Mouse (Mus musculus): ENCODE results near the gene Plpp1. TPM values are rescaled to one million over a fixed set of nuclear protein-coding genes. Genes with fewer than 3 reads are reported as not detected.

Plpp1 gene
- polyA plus RNA-seq, 1 experiment from 2014 or later = 66.1 TPM

DNA sequence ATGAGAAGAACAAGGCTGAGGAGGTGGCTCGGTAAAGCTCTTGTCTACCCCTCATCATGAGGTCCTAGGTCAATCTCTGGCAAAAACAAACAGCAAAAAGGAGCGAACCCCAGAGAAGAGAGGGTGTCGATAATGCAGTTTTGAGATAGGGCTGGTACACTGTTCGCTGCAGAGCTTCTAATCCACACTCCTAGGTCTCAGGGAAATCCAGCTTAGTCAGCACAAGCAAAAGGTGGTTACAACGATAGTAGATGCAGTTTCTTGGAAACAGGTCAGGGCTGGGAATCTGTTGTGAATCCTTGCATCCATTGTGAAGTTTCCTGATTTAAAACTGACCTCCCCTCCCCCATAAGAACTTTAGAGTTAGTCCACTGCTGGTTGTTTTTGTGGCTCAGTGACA is 9.8 kb upstream of the Plpp1 start:
- no peaks in the 10 kb centered on the region for H3K4me1 ChIP-seq (ENCODE audit: control insufficient read depth, insufficient read depth, low read length)
- no peaks in the 10 kb centered on the region for H3K27me3 ChIP-seq (ENCODE audit: control insufficient read depth, insufficient read depth, low read length)
- WGBS = 87% methylated on average over 5 of the region's 5 CpGs
- no peaks in the 10 kb centered on the region for H3K9me3 ChIP-seq (ENCODE audit: control insufficient read depth, low read length)
- no peak overlapping the region for H3K4me3 ChIP-seq (ENCODE audit: low read depth, low read length)
- ATAC-seq (ENCODE audit: low read depth) = no peak
- H3K9ac ChIP-seq (replicated peaks; ENCODE audit: low read depth, low read length) = no peak overlapping the region
- H3K27ac ChIP-seq (ENCODE audit: low read depth, low read length) = no peak overlapping the region
- no peak overlapping the region for H3K4me2 ChIP-seq (ENCODE audit: low read depth, low read length)
- H3K36me3 ChIP-seq (ENCODE audit: control insufficient read depth, insufficient read depth, low read length) = no peaks in the 10 kb centered on the region

- ATAC-seq (ENCODE audit: low read depth) = no peak
- Histone ChIP-seq H3K9ac (replicated peaks; ENCODE audit: low read depth, low read length) (no peak overlapping the region), H3K27me3 (ENCODE audit: control insufficient read depth, insufficient read depth, low read length) (no peaks in the 10 kb centered on the region), H3K4me2 (ENCODE audit: low read depth, low read length) (no peak overlapping the region), H3K4me1 (ENCODE audit: control insufficient read depth, insufficient read depth, low read length) (no peaks in the 10 kb centered on the region), H3K27ac (ENCODE audit: low read depth, low read length) (no peak overlapping the region), H3K36me3 (ENCODE audit: control insufficient read depth, insufficient read depth, low read length) (no peaks in the 10 kb centered on the region), H3K4me3 (ENCODE audit: low read depth, low read length) (no peak overlapping the region), H3K9me3 (ENCODE audit: control insufficient read depth, low read length) (no peaks in the 10 kb centered on the region)
- WGBS = 88% methylated on average over 5 of the region's 5 CpGs
These were observed 8.7 kb upstream of the Plpp1 start for GRCm38 (mm10) chr13:112791906-112792305.

DNA sequence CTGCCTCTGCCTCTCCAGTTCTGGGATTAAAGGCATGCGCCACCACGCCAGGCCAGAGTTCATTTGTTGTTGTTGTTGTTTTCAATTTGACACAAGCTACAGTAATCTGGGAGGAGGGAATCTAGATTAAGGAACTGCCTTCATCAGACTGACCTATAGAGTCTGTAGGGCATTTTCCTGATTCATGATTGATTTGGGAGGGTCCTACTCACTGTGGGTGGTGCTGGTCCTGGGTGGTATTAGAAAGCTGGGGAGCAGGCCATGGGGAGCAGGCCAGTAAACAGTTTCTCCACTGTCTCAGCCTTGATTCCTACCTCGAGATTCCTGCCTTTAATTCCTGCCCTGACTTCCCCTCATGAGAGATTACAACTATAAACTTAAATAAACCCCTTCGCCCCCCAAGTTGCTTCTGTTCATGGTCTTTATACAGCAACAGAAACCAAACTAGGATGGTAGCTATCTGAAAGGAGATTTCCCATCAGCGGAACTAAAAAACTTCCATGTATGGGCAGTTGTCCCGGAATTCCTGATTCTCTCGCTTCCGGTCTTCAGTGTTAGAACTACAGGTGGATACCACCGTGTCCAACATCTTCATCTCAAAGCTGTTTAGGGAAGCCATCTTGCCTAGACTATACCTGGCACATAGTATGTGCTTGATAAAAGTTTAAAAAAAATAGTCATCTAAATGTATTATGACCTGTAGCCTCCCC is 2.2 kb upstream of the Plpp1 start:
- Histone ChIP-seq H3K4me2 (ENCODE audit: low read depth, low read length) (no peak overlapping the region), H3K4me1 (ENCODE audit: control insufficient read depth, insufficient read depth, low read length) (peaks cover 7% of the 10 kb centered on the region; the same call in 1 of the 2 replicates), H3K27me3 (ENCODE audit: control insufficient read depth, insufficient read depth, low read length) (no peaks in the 10 kb centered on the region), H3K27ac (ENCODE audit: low read depth, low read length) (no peak overlapping the region), H3K9me3 (ENCODE audit: control insufficient read depth, low read length) (no peaks in the 10 kb centered on the region), H3K36me3 (ENCODE audit: control insufficient read depth, insufficient read depth, low read length) (no peaks in the 10 kb centered on the region), H3K4me3 (ENCODE audit: low read depth, low read length) (no peak overlapping the region), H3K9ac (replicated peaks; ENCODE audit: low read depth, low read length) (no peak overlapping the region)
- WGBS = 95% methylated on average over 9 of the region's 9 CpGs
- no peak for ATAC-seq (ENCODE audit: low read depth)

- Histone ChIP-seq H3K9ac (replicated peaks; ENCODE audit: low read depth, low read length) (no peak overlapping the region), H3K27ac (ENCODE audit: low read depth, low read length) (no peak overlapping the region), H3K27me3 (ENCODE audit: control insufficient read depth, insufficient read depth, low read length) (no peaks in the 10 kb centered on the region), H3K36me3 (ENCODE audit: control insufficient read depth, insufficient read depth, low read length) (no peaks in the 10 kb centered on the region), H3K4me2 (ENCODE audit: low read depth, low read length) (no peak overlapping the region), H3K9me3 (ENCODE audit: control insufficient read depth, low read length) (no peaks in the 10 kb centered on the region), H3K4me3 (ENCODE audit: low read depth, low read length) (no peak overlapping the region), H3K4me1 (ENCODE audit: control insufficient read depth, insufficient read depth, low read length) (peaks cover 11% of the 10 kb centered on the region; the same call in 1 of the 2 replicates)
- 73% methylated on average over 9 of the region's 9 CpGs for WGBS
- no peak for ATAC-seq (ENCODE audit: low read depth)
These were observed 1.7 kb upstream of the Plpp1 start for GRCm38 (mm10) chr13:112798953-112799305.

DNA sequence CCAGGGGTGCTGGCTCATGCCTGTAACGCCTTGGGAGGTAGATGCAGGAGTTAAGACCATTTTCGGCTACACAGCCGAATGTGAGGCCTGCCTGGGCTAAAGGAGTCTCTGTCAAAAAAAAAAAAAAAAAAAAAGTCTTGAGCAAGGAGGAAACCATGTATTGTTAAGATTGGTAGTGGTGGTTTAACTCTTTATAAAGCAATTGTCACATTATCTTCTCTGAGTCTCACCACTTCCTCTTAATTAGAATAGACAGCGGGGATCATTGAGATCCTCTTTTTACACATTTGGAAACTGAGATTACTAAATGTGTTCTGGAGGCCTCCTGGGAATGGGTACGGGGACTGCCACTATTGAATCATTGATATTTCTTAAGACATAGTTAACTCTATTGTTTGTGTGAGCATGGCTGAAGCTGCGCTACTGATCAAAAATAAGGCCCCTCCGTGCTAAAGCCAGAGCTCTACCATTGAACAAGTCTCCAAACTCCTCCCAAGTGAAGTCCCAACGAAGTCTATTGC is 811 bp upstream of the Plpp1 start:
- 85% methylated on average over 8 of the region's 8 CpGs for WGBS
- Histone ChIP-seq H3K27ac (ENCODE audit: low read depth, low read length) (no peak overlapping the region), H3K9me3 (ENCODE audit: control insufficient read depth, low read length) (no peaks in the 10 kb centered on the region), H3K36me3 (ENCODE audit: control insufficient read depth, insufficient read depth, low read length) (no peaks in the 10 kb centered on the region), H3K4me1 (ENCODE audit: control insufficient read depth, insufficient read depth, low read length) (peaks cover 11% of the 10 kb centered on the region; the same call in 1 of the 2 replicates), H3K27me3 (ENCODE audit: control insufficient read depth, insufficient read depth, low read length) (no peaks in the 10 kb centered on the region), H3K9ac (replicated peaks; ENCODE audit: low read depth, low read length) (no peak overlapping the region), H3K4me2 (ENCODE audit: low read depth, low read length) (no peak overlapping the region), H3K4me3 (ENCODE audit: low read depth, low read length) (no peak overlapping the region)
- no peak for ATAC-seq (ENCODE audit: low read depth)

DNA sequence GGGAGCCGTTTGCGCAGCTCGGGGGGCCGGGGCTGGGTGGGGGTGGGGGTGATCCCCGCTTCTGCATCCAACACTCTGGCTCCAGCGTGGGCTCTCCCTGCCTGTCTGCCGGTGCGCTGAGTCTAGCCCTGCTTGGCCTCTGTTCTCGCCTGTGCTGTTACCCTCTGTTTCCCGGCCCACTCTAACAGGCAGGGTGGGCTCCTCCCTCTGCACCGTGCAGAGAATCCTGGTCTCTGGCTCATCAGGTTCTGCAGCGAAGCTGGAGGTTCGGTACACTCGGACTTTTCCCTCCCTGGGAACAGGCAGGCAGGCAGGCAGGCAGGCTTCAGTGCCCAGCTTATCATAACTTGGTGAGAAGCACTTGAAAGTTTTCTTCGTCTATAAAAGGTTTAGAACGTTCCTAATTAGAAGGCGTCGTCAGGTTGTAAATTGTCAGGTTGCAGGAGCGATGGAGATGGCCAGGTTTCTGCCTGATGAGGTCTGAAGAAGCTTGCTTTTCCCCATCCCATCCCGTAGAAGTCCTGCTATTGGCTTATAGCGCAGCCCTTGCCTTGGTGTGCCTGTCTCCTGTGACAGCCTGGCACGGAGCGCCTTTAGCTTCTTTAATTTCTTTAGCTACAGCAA is 901 bp downstream of the Plpp1 start:
- Histone ChIP-seq H3K4me2 (ENCODE audit: low read depth, low read length) (peak overlapping the region; percentile 89), H3K4me1 (ENCODE audit: control insufficient read depth, insufficient read depth, low read length) (peaks cover 11% of the 10 kb centered on the region; the same call in 1 of the 2 replicates), H3K9ac (replicated peaks; ENCODE audit: low read depth, low read length) (peak overlapping the region; percentile 95), H3K36me3 (ENCODE audit: control insufficient read depth, insufficient read depth, low read length) (peaks cover 7% of the 10 kb centered on the region; the same call in 1 of the 2 replicates), H3K4me3 (ENCODE audit: low read depth, low read length) (peak overlapping the region; percentile 82), H3K27ac (ENCODE audit: low read depth, low read length) (peak overlapping the region; percentile 94), H3K27me3 (ENCODE audit: control insufficient read depth, insufficient read depth, low read length) (no peaks in the 10 kb centered on the region), H3K9me3 (ENCODE audit: control insufficient read depth, low read length) (no peaks in the 10 kb centered on the region)
- WGBS = 2% methylated on average over 16 of the region's 23 CpGs
- ATAC-seq (ENCODE audit: low read depth) = peak; percentile 83

- Histone ChIP-seq H3K9me3 (ENCODE audit: control insufficient read depth, low read length) (no peaks in the 10 kb centered on the region), H3K27ac (ENCODE audit: low read depth, low read length) (no peak overlapping the region), H3K4me2 (ENCODE audit: low read depth, low read length) (no peak overlapping the region), H3K4me3 (ENCODE audit: low read depth, low read length) (no peak overlapping the region), H3K36me3 (ENCODE audit: control insufficient read depth, insufficient read depth, low read length) (peaks cover 7% of the 10 kb centered on the region; the same call in 1 of the 2 replicates), H3K4me1 (ENCODE audit: control insufficient read depth, insufficient read depth, low read length) (peaks cover 11% of the 10 kb centered on the region; the same call in 1 of the 2 replicates), H3K9ac (replicated peaks; ENCODE audit: low read depth, low read length) (no peak overlapping the region), H3K27me3 (ENCODE audit: control insufficient read depth, insufficient read depth, low read length) (no peaks in the 10 kb centered on the region)
- no peak for ATAC-seq (ENCODE audit: low read depth)
- WGBS = 73% methylated on average over 7 of the region's 7 CpGs
These were observed 2.5 kb downstream of the Plpp1 start for GRCm38 (mm10) chr13:112803106-112803505.

DNA sequence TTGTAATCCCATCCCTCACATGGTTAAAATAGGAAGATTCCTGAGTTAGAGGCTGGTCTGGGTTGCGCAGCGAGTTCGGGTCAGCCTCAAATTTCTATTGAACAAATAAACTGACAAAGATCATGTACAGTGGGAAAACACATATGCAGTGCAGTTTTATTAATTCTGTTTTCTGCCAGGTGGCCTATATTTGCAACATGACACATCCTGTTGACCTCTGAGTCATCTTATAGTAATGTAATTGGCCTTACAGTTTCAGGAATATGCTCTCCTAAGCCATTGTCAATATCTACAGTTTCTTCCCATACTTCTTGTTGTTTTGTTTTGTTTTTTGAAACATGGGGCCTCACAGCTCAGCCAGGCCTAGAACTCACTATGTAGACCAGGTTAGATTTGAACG is 3.1 kb downstream of the Plpp1 start:
- Histone ChIP-seq H3K27ac (ENCODE audit: low read depth, low read length) (no peak overlapping the region), H3K4me3 (ENCODE audit: low read depth, low read length) (no peak overlapping the region), H3K4me1 (ENCODE audit: control insufficient read depth, insufficient read depth, low read length) (peaks cover 11% of the 10 kb centered on the region; the same call in 1 of the 2 replicates), H3K36me3 (ENCODE audit: control insufficient read depth, insufficient read depth, low read length) (peaks cover 7% of the 10 kb centered on the region; the same call in 1 of the 2 replicates), H3K4me2 (ENCODE audit: low read depth, low read length) (no peak overlapping the region), H3K27me3 (ENCODE audit: control insufficient read depth, insufficient read depth, low read length) (no peaks in the 10 kb centered on the region), H3K9ac (replicated peaks; ENCODE audit: low read depth, low read length) (no peak overlapping the region), H3K9me3 (ENCODE audit: control insufficient read depth, low read length) (no peaks in the 10 kb centered on the region)
- 95% methylated on average over 4 of the region's 4 CpGs for WGBS
- no peak for ATAC-seq (ENCODE audit: low read depth)

DNA sequence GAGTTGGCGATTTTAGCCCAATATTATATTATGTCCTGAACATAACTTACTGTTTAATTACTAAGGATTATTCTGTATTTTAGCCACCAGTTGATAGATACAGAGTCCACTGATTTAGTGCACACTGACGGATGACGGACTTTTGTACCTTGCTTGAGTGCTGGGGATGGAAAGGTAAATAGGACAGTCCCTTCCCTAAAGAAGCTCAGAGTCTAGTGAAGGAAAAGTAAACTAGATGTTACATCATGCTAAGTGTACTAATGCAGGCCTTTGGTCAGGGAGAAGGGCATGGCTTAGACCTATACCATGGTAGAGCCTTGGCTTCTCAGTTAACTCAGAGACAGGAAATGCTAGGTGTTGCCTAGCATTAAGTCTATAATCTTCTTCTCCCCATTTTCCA is 4.9 kb downstream of the Plpp1 start:
- peaks cover 11% of the 10 kb centered on the region; the same call in 1 of the 2 replicates for H3K4me1 ChIP-seq (ENCODE audit: control insufficient read depth, insufficient read depth, low read length)
- no peak overlapping the region for H3K27ac ChIP-seq (ENCODE audit: low read depth, low read length)
- no peak for ATAC-seq (ENCODE audit: low read depth)
- H3K4me2 ChIP-seq (ENCODE audit: low read depth, low read length) = no peak overlapping the region
- no peak overlapping the region for H3K4me3 ChIP-seq (ENCODE audit: low read depth, low read length)
- peaks cover 7% of the 10 kb centered on the region; the same call in 1 of the 2 replicates for H3K36me3 ChIP-seq (ENCODE audit: control insufficient read depth, insufficient read depth, low read length)
- no peaks in the 10 kb centered on the region for H3K9me3 ChIP-seq (ENCODE audit: control insufficient read depth, low read length)
- 97% methylated on average over 3 of the region's 3 CpGs for WGBS
- H3K9ac ChIP-seq (replicated peaks; ENCODE audit: low read depth, low read length) = no peak overlapping the region
- no peaks in the 10 kb centered on the region for H3K27me3 ChIP-seq (ENCODE audit: control insufficient read depth, insufficient read depth, low read length)
